Mouse (Mus musculus): Measurements from ENCODE around the gene Ppm1g.
A peak's percentile ranks its signal among the peaks of the same experiment; 100 is the strongest.

- TF ChIP-seq CTCF (IDR thresholded peaks at IDR 0.05; ENCODE audit: low read depth) (no peak), EP300 (IDR thresholded peaks at IDR 0.05; ENCODE audit: low read depth) (peak; percentile 62; the same call in 1 of the 2 replicates)
Measured at GRCm38 (mm10) chr5:31183678-31184077, 36.8 kb downstream of the Ppm1g start.

Measured in liver, postnatal 0 days (tissue).